Mouse (Mus musculus) adrenal gland, adult (tissue): ENCODE measurements around the gene Ninj1.

Source experiments
- DNase-seq, 2 experiments: peaks; one replicate each; pipeline ENCODE4 v3.0.0; 2022 to 2023; ENCODE audit warnings: low spot score in 1 of 2; ENCODE audit not compliant: inconsistent age in 2 of 2

Ninj1 gene

GRCm38 (mm10) chr13:49170623-49171022 is 16.7 kb upstream of the Ninj1 start:
- DNase-seq: no peak

GRCm38 (mm10) chr13:49171729-49172128 is 15.6 kb upstream of the Ninj1 start:
- no peak for DNase-seq

DNA sequence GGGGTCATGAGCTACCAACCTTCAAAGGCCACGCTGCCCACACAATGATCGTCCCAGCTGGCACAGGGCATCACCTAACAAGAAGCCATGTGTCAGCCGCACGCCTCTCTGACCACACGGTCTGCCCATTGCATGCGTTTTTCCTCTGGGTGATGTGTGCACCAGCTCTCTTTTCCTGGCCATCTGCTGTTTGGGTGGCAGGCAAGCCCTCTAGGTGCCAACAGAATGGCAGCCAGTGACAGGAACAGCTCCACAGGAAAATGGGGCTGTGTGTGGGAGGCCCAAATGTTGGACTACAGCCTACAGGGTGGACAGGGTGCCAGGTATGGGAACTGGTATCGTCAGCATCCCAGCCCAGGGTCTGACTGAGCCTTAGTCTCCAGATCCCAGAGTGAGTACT is 14.9 kb upstream of the Ninj1 start:
- peak in 1 of 2 experiments; percentile 10 for DNase-seq

DNA sequence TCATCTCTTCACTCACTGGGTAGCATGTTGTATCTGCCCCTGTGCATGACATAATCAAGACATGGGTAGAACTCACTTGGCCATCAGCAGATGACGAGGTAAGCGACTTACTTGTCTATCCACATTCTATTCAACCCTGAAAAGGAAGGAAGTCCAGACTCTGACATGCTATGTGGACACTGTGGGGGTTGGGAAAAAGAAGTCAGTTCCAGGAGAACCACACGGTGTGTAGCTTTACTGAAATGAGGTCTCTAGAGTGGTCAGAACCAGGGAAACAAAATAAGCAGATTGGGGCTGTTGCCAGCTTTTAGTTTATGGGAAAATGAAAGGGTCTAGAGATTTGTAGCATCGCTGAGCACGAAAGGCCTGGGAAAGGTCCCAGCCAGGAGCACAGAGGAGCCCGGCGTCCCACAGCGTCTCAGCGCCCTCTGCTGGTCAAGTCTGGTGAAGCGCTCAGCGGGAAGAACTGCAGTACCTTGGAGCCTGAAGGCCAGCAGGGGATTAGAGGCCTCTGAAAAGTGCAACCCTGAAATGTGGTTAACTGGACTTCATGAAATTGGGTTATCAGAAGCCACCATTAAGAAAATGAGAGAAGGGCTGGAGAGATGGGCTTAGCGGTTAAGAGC is 14.2 kb upstream of the Ninj1 start:
- peak; percentile 89 to 97 for DNase-seq

- no peak for DNase-seq
Measured at GRCm38 (mm10) chr13:49175509-49175908, 11.8 kb upstream of the Ninj1 start.

GRCm38 (mm10) chr13:49178839-49179585 is 8.3 kb upstream of the Ninj1 start:
- DNase-seq: peak; percentile 90 to 94

DNA sequence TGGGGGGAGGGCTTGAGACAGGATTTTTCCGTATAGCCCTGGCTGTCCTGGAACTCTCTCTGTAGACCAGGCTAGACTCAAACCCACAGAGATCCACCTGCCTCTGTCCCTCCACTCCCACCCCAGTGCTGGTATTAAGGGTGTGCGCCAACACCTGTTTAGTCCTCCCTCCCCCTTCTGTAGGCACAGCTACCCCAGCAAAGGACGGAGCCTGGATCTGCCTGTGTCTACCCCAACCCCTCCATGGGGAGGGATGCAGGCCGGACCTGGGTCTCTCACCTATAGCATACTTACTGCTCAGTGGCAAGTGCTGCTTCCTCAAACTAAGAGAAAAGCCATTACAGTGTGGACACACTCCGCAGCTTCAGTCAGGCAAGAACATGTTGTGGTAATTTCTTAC is 7.0 kb upstream of the Ninj1 start:
- DNase-seq: no peak

GRCm38 (mm10) chr13:49180691-49181090 is 6.6 kb upstream of the Ninj1 start:
- DNase-seq: no peak

DNA sequence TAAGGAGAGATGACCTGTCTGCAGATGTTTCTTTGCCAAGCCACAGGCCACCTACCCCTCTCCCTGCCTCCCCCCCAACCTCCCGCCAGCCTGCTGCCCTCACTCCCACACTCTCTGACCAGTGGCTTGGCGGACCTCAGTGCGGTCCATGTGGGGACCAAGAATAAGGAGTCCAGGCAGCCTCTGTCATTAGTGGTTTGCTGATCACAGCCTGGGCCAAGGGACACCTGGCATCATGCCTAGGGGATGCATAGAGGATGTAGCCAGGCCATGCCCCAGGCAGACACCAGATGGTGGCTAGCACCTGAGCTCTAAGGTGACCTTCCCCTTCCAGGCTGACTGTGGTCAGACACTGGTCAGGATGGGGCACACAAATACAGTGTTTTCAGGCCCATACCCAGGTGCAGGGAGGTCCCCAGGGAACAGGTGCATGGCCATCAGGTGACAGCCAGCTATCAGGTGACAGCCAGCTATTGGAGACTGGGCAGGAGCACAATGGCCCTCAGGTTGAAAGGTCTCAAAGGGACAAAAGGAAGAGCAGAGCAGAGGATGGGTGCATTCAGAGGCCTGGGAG is 5.8 kb upstream of the Ninj1 start:
- DNase-seq: peak in 1 of 2 experiments; percentile 32

- DNase-seq: peak; percentile 48 to 78
Measured at GRCm38 (mm10) chr13:49183161-49183560, 4.1 kb upstream of the Ninj1 start.

DNA sequence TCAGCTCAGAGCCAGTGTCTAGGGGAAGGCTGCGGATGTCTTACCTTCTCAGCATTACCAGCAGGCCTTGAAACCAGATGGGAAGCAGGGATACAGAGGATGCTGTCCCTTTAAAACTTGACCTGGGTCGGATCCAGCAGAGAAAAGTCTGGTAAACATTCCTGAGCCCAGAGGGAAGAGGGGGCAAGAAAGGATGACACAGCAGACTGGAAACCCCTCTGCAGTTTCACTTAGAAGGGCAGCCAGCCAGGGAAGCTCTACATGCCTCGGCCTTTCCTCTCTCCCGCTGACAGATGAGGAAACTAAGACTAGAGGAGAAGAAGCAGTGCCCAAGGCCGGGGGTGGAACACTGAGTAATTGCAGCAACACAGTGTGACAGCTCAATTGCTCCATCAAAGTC is 3.6 kb upstream of the Ninj1 start:
- DNase-seq: peak; percentile 55 to 75

- no peak for DNase-seq
Measured at GRCm38 (mm10) chr13:49186798-49187287, 442 bp upstream of the Ninj1 start.

DNA sequence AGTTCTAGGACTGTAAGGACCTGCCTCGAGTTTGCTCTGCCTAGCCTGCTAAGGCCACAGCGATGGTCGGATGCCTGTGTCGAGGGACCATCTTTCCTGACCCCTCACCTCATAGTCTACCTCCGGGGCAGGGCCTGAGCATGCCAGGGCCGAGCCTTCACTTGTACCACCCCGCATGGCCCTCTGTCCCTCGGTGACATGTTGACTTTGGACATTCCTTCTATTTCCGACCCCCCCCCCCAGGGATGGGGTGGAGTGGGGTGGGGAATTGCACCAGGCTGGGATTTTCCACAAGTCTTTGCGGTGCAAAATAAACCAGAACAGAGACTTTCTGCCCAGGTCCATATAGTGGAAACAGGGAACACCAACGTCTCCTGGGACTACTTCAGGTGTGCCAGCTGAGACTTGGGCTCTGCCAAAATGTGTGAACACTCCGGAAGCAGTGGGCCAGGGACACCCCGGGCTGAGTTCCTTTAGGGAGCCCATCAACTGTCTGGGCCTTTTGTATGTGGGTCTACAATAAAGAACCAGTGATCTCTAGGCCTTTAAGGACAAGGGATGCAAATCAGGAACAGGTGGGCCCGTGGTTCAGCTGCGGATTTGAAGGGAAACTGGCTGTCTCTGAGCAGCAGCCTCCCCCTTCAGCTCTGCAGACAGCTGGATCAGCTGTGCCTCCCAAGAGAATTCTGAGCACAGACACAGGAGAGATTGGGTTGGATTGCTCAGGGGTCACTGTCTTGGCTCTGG is 1.1 kb downstream of the Ninj1 start:
- DNase-seq: no peak

DNA sequence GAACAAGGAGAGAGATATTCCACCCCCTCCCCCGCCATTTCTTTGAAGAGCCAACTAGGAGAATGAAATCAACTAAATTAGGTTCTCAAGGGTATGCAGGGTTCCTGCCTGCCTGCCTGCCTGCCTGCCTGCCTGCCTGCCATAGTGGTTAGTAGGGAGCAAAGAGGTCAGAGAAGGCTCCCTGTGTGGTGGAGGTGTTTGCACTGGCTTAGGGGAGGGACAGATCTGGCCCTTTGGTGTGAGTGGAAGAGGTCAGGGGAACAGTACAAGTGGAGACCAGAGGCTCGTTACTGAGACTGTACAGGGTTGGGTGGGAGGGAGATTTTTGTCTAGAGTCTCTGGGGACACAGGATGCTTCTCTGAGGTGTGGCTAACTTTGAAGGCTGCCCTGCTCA is 1.7 kb downstream of the Ninj1 start:
- no peak for DNase-seq

GRCm38 (mm10) chr13:49189970-49190870 is 2.9 kb downstream of the Ninj1 start:
- peak; percentile 72 to 78 for DNase-seq

GRCm38 (mm10) chr13:49190876-49191672 is 3.8 kb downstream of the Ninj1 start:
- DNase-seq: no peak

- no peak for DNase-seq
Measured at GRCm38 (mm10) chr13:49191673-49192035, 4.4 kb downstream of the Ninj1 start.

DNA sequence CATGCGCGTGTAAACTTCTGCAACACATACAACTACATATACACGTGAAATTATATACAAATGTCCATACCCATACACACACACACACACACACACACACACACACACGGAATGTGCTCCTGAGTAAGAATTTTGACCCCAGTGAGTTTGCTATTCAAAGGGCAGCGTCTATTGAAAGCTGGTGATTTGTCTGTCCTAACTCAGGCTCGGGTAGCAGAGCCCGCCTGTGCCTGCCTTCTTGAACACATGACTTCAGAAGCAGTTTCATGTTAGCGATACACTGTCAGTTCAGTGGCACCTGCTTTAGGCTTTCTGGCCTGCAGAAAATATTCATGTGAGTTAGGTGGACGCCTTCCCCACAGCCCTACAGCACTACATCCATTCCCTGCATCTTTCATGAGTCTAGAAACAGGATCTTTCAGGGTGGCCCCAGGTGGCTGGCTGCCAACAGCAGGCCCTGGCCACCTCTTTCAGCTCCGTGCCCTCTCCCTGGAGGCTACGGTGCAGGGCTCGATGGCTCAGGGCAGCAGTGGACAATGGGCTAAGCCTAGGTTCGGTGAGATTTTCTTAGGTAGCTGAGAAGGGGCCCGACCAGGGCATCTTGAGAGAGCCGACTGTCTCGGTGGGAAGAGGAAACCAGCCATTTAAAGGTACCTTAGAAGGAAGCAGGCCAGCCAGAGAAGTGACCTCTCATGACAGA is 5.0 kb downstream of the Ninj1 start:
- DNase-seq: no peak

DNA sequence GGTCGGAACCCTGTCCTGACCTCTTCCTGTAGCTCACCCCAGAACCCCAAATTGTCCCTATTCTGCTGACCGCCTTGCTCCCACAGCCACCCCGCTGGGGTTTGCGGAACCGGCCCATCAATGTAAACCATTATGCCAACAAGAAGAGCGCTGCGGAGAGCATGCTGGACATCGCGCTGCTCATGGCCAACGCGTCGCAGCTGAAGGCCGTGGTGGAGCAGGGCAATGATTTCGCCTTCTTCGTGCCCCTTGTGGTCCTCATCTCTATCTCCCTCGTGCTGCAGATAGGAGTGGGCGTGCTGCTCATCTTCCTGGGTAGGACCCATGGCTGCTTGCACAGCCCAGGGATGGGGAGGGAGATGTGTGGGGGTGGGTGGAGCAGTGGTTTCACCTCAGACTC is 6.4 kb downstream of the Ninj1 start:
- no peak for DNase-seq
